Mouse (Mus musculus) urinary bladder, postnatal 36 days (tissue): Measurements from ENCODE around the gene Abca17.

Source experiments
- DNase-seq, 2 experiments: peaks; one replicate each; pipeline ENCODE4 v3.0.0; 2022; ENCODE audit warnings: low spot score in 2 of 2, mixed read lengths in 1 of 2

Gene Abca17

DNA sequence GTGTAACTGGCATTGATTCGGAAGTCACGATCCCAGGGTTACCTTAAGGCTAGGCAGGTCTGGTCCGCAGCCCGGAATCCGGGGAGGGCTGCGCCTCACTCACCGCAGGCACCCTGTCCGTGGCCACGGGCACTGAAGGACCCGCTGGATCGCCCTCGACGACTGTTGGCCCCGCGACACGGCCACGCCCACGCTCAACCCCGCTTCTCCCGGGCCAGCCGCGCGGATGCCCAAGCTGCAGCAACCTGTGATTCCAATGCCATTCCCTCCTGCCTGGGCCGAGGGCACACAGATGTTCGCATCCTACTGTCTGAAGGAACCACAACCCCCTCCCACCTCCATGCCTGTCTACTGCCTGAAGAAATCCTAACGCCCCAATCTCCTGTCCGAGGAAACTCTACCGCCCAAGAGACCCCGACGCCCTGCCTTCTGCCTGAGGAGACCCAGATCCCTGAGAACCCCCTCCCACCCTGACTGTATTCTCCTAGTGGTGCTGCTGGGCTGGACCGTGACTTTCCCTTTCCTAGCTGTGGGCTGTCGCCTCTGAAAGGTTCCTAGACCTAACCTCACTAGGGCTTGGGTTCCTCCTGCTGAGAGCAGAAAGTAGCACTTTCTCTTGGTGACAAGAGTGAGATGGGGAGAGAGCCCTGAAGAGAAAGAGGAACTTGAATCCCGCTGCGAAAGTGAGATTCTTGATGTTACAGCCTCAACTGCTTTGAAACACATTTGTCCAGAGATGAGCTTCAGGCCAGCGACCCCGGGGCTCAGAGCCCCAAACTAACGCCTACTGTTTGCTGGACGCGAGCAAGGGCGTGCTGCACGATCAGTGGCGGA lies at the start of gene Abca17:
Gene Abca17, minus strand, starts transcription at position 143 of the 834 bp plus-strand sequence.
- DNase-seq = peak in 1 of 2 experiments; percentile 14

DNA sequence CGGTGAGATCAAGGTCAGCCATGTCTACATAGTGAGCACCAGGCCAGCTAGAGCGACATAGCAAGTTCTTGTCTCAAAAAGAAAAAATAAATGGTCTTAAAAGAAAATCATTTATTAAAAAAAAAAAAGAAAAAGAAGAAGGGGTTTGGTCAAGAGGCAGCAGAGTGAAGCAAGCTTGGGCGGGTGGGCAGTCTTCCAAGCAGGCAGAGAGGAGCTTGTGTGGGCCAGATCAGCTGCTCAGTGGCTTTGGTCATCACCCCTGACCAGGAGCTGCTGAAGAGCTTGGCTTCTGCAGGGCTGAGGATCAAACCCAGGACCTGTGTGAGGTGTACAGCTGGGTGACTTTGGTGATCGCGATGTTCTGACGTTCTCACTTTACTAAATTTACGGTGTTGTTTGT lies 43.6 kb upstream of the Abca17 start:
- peak in 1 of 2 experiments; percentile 53 for DNase-seq

- DNase-seq = no peak
These were observed 42.7 kb upstream of the Abca17 start for GRCm38 (mm10) chr17:24393527-24393926.

DNA sequence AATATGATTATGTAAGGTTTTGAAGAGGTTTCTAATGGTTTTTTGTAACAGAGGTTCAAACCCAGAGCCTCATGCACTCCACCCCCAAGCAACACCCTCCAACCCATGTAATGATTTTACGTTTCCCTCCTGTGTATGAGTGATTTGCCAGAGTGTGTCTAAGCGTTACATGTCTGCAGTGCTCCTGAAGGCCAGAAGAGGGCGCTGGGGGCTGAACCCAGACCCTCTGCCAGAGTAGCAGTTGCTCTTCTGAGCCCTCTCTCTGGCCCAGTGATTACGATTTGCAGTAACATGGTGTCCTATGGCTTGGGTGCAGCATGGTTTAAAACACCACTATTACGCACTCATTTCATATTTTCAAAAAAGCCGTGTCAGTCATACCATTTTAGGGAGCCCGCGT lies 40.3 kb upstream of the Abca17 start:
- no peak for DNase-seq

GRCm38 (mm10) chr17:24389865-24390264 lies 39.0 kb upstream of the Abca17 start:
- peak; percentile 38 to 55 for DNase-seq

GRCm38 (mm10) chr17:24388711-24389110 lies 37.8 kb upstream of the Abca17 start:
- no peak for DNase-seq

GRCm38 (mm10) chr17:24383789-24384188 lies 32.9 kb upstream of the Abca17 start:
- no peak for DNase-seq

DNA sequence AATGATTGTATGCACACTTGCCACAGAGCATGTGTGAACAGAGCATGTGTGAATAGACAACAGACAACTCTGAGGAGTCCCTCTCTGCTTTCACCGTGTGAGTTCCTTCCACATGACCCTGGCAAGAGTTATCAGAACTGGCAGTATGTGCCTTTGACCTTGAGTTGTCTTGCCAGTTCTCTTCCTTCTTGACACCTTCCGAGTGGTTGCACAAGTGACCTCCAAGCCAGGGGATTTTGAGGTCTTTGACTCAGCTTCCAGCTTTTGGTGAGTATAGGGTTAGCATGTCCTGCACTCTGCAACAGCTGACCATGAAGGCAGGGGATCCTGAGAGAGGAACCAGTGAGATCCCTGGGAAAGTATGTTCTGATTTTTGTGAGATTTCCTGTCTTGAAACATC lies 27.6 kb upstream of the Abca17 start:
- no peak for DNase-seq

- no peak for DNase-seq
These were observed 25.0 kb upstream of the Abca17 start for GRCm38 (mm10) chr17:24375886-24376285.

DNA sequence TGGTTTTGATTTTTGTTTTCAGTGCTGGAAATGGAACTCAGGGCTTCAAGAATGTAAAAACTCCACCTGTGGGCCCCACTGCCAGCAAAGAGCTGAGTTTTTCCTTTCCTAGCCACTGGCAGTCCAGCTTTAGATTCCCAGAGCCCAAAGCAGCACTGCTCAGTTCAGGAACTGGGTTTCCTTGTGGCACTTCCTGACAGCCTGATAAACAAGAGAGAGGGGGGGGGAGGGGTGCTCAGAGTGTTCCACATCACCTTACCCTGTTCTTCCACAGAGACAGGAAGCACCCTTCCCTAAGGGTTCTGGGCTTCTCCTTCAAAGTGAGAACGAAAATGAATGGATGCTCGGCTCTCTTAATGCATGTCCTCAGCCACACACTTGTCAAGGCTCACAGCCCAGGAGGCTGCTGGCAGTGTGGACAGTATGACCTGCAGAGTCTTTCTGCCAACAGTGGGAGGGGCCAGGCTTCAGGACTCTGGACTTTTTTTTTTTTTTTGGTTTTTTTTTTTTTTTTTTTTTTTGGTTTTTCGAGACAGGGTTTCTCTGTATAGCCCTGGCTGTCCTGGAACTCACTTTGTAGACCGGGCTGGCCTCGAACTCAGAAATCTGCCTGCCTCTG lies 24.3 kb upstream of the Abca17 start:
- no peak for DNase-seq

DNA sequence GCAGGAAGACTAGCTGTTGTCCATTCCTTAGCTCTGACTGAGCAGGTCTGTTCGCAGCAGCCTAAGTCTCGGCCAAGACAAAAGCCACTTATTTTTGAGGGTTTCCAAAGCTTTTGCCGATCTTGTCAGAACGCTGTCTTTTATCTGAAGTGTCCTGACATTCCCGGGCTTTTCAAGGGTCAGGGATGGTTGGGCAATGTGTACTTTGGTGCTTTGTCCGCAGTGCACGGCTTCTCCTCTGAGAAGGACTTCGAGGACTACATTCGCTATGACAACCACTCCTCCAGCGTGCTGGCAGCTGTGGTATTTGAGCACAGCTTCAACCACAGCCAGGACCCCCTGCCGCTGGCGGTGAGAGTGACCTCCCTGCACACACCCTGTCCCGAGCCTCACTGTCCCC lies 15.0 kb upstream of the Abca17 start:
- no peak for DNase-seq

GRCm38 (mm10) chr17:24364461-24364860 lies 13.6 kb upstream of the Abca17 start:
- no peak for DNase-seq

DNA sequence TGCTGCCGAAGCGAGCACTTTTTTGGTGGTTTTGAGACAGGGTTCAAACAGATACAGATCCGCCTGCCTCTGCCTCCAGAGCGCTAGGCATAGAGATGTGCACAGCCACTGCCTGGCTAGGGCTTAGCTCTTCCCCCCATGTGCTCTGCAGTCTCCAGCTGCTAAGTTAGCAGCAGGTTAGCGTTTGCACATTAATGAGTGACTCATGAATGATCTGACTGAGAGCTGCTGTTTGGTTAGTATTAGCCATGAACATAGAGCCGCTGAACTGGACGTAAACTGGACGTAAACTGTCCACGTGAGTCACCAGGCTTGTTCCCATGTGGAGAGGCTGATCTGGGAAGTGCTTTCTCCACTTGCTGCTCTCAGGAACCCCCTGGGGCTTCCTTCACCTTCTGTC lies 11.7 kb upstream of the Abca17 start:
- DNase-seq = no peak

GRCm38 (mm10) chr17:24361291-24361690 lies 10.4 kb upstream of the Abca17 start:
- no peak for DNase-seq

GRCm38 (mm10) chr17:24360841-24361240 lies 10.0 kb upstream of the Abca17 start:
- DNase-seq = no peak

GRCm38 (mm10) chr17:24359903-24360302 lies 9.0 kb upstream of the Abca17 start:
- DNase-seq = no peak

DNA sequence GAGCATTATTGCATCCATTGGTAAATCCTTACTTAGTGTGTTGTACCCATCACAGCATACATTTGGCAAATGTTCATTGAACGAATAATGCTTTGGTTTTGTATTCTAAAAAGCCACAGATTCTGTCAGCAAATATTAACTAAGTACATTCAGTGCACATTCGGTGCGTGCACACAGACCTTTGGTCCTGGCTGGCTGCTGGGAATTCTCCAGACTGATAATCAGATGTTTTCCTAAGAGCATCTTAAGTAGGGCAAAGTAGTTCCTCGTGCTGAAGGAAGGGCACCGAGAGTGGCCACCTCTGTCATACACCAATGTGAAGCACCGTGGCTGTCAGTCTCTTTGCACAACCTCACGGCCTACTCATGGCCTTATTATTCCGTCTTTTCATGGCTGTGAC lies 8.1 kb upstream of the Abca17 start:
- DNase-seq = no peak

DNA sequence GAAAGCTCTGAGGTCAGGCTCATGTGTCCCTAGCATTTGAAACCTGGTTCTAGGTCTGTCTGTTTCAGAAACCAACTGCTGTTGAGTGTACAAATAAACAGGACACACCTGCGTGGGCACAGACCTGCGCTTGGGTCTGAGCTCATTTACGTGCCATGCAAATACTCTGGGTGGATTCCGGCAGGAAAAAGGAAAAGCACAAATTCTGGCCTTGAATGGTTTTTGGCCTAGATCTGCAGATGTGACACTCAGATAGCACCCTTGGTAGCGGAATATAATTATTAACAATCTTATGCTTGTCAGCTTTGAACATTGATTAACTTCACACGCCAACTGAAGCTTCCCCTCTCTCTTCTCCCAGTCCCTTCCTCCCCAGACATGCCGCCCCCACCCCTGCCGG lies 4.4 kb upstream of the Abca17 start:
- DNase-seq = no peak

GRCm38 (mm10) chr17:24353960-24354359 lies 3.1 kb upstream of the Abca17 start:
- no peak for DNase-seq

DNA sequence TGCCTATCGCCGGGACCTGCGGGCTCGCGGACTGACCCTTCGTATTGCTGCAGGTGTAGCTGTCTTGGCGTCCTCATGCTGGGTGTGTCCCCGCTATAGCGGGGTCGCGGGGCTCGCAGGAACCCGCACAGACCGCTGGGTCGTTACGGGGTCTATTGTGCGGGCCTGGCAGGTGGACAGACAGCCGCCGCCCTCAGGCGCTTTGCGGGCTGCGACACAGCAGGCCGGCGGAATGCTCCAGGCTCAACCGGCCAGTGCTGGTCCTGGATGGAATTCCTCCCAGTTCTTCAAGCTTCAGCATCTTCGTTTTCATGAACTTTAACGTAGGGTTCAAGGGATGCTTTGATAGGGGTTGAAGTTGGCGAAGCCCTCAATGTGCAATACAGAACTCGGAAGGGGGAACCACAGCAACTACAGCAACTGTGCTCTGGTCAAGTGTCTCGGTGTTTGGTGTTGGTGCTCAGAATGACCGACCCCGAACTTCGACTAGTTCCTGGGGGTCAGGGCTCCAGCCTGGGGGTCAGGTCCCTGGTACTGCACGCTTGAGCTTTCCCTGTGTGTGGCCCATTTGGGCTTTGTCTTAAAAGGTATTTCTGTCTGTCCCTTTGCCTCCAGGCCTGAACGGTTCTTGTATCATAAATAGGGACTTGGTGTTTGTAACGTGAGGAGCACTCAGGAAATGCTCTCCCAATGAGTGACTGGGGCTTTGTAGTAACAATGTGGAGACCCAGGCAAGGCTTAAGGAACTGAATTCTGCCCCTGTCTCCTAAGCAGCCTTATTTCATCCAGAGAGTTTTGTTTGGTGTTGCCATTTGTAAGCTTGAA lies 1.7 kb upstream of the Abca17 start:
- DNase-seq = no peak

DNA sequence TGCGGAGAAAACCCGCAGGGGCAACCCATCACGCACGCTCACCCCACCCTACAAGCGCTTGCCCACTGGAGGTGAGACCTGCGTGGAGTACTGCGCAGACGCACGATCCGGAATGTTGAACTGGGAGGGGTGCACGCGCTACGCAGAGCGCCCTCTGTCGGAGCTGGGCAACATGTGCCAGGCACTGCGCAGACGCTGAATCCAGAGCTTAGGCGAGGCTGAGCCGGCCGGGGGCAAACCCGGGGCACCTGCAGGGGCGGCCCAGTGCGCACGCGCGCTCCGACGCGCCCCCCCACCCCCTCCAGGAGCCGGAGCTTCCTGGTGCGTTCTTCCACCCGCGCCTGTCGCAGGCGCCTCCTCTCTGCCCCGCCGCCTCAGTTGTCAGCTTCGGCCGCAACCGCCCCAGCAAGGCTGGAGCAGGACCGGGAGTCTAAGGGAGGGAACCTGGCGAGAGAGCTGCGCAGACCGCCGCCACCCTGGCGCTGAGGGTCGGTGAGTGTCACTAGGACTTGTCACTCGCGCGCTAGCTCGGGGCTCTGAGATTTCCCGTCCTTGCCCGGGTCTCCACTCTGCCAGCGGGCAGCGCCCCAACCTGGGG lies 991 bp upstream of the Abca17 start, which contains the start of gene Abca3:
Gene Abca3, plus strand, starts transcription at position 191 of the 598 bp plus-strand sequence.
- DNase-seq = peak; percentile 91 to 95

DNA sequence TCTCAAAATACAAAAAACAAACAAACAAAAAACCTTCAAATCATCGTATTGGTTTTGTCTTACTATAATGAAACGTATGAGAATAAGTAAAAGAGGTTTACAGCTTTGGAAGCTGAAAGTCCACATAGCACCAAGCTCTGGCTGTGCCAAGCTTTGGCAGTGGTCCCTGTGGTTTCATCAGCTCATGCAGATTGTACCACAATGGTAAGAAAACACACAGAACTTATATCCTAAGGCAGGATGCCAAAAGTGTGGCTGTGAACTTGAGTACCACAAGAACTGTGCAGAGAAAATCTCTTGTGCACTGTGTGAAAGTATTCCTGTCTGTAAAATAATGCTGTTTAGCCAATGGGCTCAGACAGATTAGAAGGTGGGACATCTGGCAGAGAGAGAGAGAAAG lies 1.7 kb downstream of the Abca17 start:
- no peak for DNase-seq
